Mouse (Mus musculus): Measurements from ENCODE around the gene Tmem37. TPM values are rescaled to one million over a fixed set of nuclear protein-coding genes. Genes with fewer than 3 reads are reported as not detected.
A peak's percentile ranks its signal among the peaks of the same experiment; 100 is the strongest.

Tmem37 gene
- polyA plus RNA-seq, 1 experiment from 2014 or later: 7.3 TPM

- no peaks in the 10 kb centered on the region for H3K9me3 ChIP-seq (replicated peaks)
- no peaks in the 10 kb centered on the region for H3K27me3 ChIP-seq
- no peak for ATAC-seq (replicated peaks; ENCODE audit: insufficient number of reproducible peaks, insufficient read depth, low FRiP score, low read depth)
- no peak overlapping the region for H3K4me2 ChIP-seq
- H3K4me1 ChIP-seq (replicated peaks): no peaks in the 10 kb centered on the region
- H3K9ac ChIP-seq: no peak overlapping the region
- no peak overlapping the region for H3K4me3 ChIP-seq
- 55% methylated on average over 8 of the region's 8 CpGs for WGBS
- no peak overlapping the region for H3K27ac ChIP-seq
- H3K36me3 ChIP-seq: no peaks in the 10 kb centered on the region
Measured at GRCm38 (mm10) chr1:120090880-120091570, 17.2 kb upstream of the Tmem37 start.

GRCm38 (mm10) chr1:120089180-120089579, 15.3 kb upstream of the Tmem37 start:
- no peak for ATAC-seq (replicated peaks; ENCODE audit: insufficient number of reproducible peaks, insufficient read depth, low FRiP score, low read depth)
- Histone ChIP-seq H3K27ac (no peak overlapping the region), H3K4me3 (no peak overlapping the region), H3K4me1 (replicated peaks) (peaks cover 1% of the 10 kb centered on the region), H3K9ac (no peak overlapping the region), H3K9me3 (replicated peaks) (no peaks in the 10 kb centered on the region), H3K4me2 (no peak overlapping the region), H3K36me3 (no peaks in the 10 kb centered on the region), H3K27me3 (no peaks in the 10 kb centered on the region)
- 28% methylated on average over 5 of the region's 5 CpGs for WGBS

GRCm38 (mm10) chr1:120086644-120087043, 12.8 kb upstream of the Tmem37 start:
- no peaks in the 10 kb centered on the region for H3K27me3 ChIP-seq
- 59% methylated on average over 13 of the region's 13 CpGs for WGBS

GRCm38 (mm10) chr1:120085696-120086095, 11.8 kb upstream of the Tmem37 start:
- Histone ChIP-seq H3K27me3 (no peaks in the 10 kb centered on the region), H3K36me3 (no peaks in the 10 kb centered on the region), H3K4me2 (no peak overlapping the region), H3K4me3 (no peak overlapping the region), H3K27ac (no peak overlapping the region), H3K9me3 (replicated peaks) (no peaks in the 10 kb centered on the region), H3K4me1 (replicated peaks) (peaks cover 17% of the 10 kb centered on the region), H3K9ac (no peak overlapping the region)
- 65% methylated on average over 3 of the region's 3 CpGs for WGBS
- no peak for ATAC-seq (replicated peaks; ENCODE audit: insufficient number of reproducible peaks, insufficient read depth, low FRiP score, low read depth)

More at GRCm38 (mm10) chr1:120086644-120087043, 12.8 kb upstream of the Tmem37 start:
- Histone ChIP-seq H3K4me2 (no peak overlapping the region), H3K4me1 (replicated peaks) (peaks cover 17% of the 10 kb centered on the region), H3K4me3 (no peak overlapping the region), H3K27ac (no peak overlapping the region), H3K9ac (no peak overlapping the region), H3K36me3 (no peaks in the 10 kb centered on the region), H3K9me3 (replicated peaks) (no peaks in the 10 kb centered on the region)
- no peak for ATAC-seq (replicated peaks; ENCODE audit: insufficient number of reproducible peaks, insufficient read depth, low FRiP score, low read depth)

GRCm38 (mm10) chr1:120083921-120084517, 10.1 kb upstream of the Tmem37 start:
- H3K4me1 ChIP-seq (replicated peaks): peaks cover 17% of the 10 kb centered on the region
- no peaks in the 10 kb centered on the region for H3K9me3 ChIP-seq (replicated peaks)
- 34% methylated on average over 5 of the region's 5 CpGs for WGBS
- H3K9ac ChIP-seq: no peak overlapping the region
- no peak overlapping the region for H3K4me2 ChIP-seq
- 0 out of 2 replicates have a peak overlapping the region, but pooled peaks have one; percentile 14 for H3K27ac ChIP-seq
- 0 out of 2 replicates have a peak, but pooled peaks have one; percentile 23 for ATAC-seq (replicated peaks; ENCODE audit: insufficient number of reproducible peaks, insufficient read depth, low FRiP score, low read depth)
- H3K36me3 ChIP-seq: no peaks in the 10 kb centered on the region
- H3K4me3 ChIP-seq: no peak overlapping the region
- H3K27me3 ChIP-seq: no peaks in the 10 kb centered on the region

GRCm38 (mm10) chr1:120082957-120083585, 9.2 kb upstream of the Tmem37 start:
- H3K9me3 ChIP-seq (replicated peaks): no peaks in the 10 kb centered on the region
- no peak overlapping the region for H3K27ac ChIP-seq
- no peak overlapping the region for H3K4me3 ChIP-seq
- ATAC-seq (replicated peaks; ENCODE audit: insufficient number of reproducible peaks, insufficient read depth, low FRiP score, low read depth): peak; percentile 47; the same call in 1 of the 2 replicates
- peaks cover 17% of the 10 kb centered on the region for H3K4me1 ChIP-seq (replicated peaks)
- H3K9ac ChIP-seq: no peak overlapping the region
- H3K4me2 ChIP-seq: peak overlapping the region; percentile 45
- 12% methylated on average over 7 of the region's 7 CpGs for WGBS
- no peaks in the 10 kb centered on the region for H3K36me3 ChIP-seq
- no peaks in the 10 kb centered on the region for H3K27me3 ChIP-seq

GRCm38 (mm10) chr1:120080632-120081031, 6.8 kb upstream of the Tmem37 start:
- 89% methylated on average over 1 of the region's 1 CpGs for WGBS
- Histone ChIP-seq H3K4me1 (replicated peaks) (peaks cover 17% of the 10 kb centered on the region), H3K4me3 (no peak overlapping the region), H3K4me2 (no peak overlapping the region), H3K27me3 (no peaks in the 10 kb centered on the region), H3K9ac (no peak overlapping the region), H3K27ac (no peak overlapping the region), H3K9me3 (replicated peaks) (no peaks in the 10 kb centered on the region), H3K36me3 (no peaks in the 10 kb centered on the region)
- no peak for ATAC-seq (replicated peaks; ENCODE audit: insufficient number of reproducible peaks, insufficient read depth, low FRiP score, low read depth)

- H3K9ac ChIP-seq: no peak overlapping the region
- no peak overlapping the region for H3K4me2 ChIP-seq
- H3K27me3 ChIP-seq: no peaks in the 10 kb centered on the region
- H3K4me3 ChIP-seq: no peak overlapping the region
- no peak for ATAC-seq (replicated peaks; ENCODE audit: insufficient number of reproducible peaks, insufficient read depth, low FRiP score, low read depth)
- H3K9me3 ChIP-seq (replicated peaks): no peaks in the 10 kb centered on the region
- WGBS: 34% methylated on average over 9 of the region's 9 CpGs
- H3K27ac ChIP-seq: no peak overlapping the region
- H3K4me1 ChIP-seq (replicated peaks): peaks cover 24% of the 10 kb centered on the region
- no peaks in the 10 kb centered on the region for H3K36me3 ChIP-seq
Measured at GRCm38 (mm10) chr1:120077746-120078410, 4.0 kb upstream of the Tmem37 start.

- no peak for ATAC-seq (replicated peaks; ENCODE audit: insufficient number of reproducible peaks, insufficient read depth, low FRiP score, low read depth)
- H3K4me2 ChIP-seq: no peak overlapping the region
- H3K4me3 ChIP-seq: no peak overlapping the region
- H3K27me3 ChIP-seq: no peaks in the 10 kb centered on the region
- H3K9ac ChIP-seq: no peak overlapping the region
- 65% methylated on average over 5 of the region's 5 CpGs for WGBS
- H3K36me3 ChIP-seq: no peaks in the 10 kb centered on the region
- H3K27ac ChIP-seq: no peak overlapping the region
- H3K4me1 ChIP-seq (replicated peaks): peaks cover 25% of the 10 kb centered on the region
- H3K9me3 ChIP-seq (replicated peaks): no peaks in the 10 kb centered on the region
Measured at GRCm38 (mm10) chr1:120075507-120075906, 1.6 kb upstream of the Tmem37 start.

- no peak for ATAC-seq (replicated peaks; ENCODE audit: insufficient number of reproducible peaks, insufficient read depth, low FRiP score, low read depth)
- H3K4me3 ChIP-seq: no peak overlapping the region
- no peak overlapping the region for H3K4me2 ChIP-seq
- no peaks in the 10 kb centered on the region for H3K36me3 ChIP-seq
- 67% methylated on average over 4 of the region's 4 CpGs for WGBS
- H3K4me1 ChIP-seq (replicated peaks): peaks cover 25% of the 10 kb centered on the region
- no peaks in the 10 kb centered on the region for H3K27me3 ChIP-seq
- H3K9me3 ChIP-seq (replicated peaks): no peaks in the 10 kb centered on the region
- H3K9ac ChIP-seq: no peak overlapping the region
- H3K27ac ChIP-seq: 0 out of 2 replicates have a peak overlapping the region, but pooled peaks have one; percentile 22
Measured at GRCm38 (mm10) chr1:120074931-120075330, 1.1 kb upstream of the Tmem37 start.

GRCm38 (mm10) chr1:120074307-120074702, 431 bp upstream of the Tmem37 start:
- no peak for ATAC-seq (replicated peaks; ENCODE audit: insufficient number of reproducible peaks, insufficient read depth, low FRiP score, low read depth)
- Histone ChIP-seq H3K36me3 (no peaks in the 10 kb centered on the region), H3K4me1 (replicated peaks) (peaks cover 25% of the 10 kb centered on the region), H3K27ac (peak overlapping the region; percentile 21; the same call in 1 of the 2 replicates), H3K4me3 (peak overlapping the region; percentile 52), H3K9ac (no peak overlapping the region), H3K4me2 (peak overlapping the region; percentile 93), H3K9me3 (replicated peaks) (no peaks in the 10 kb centered on the region), H3K27me3 (no peaks in the 10 kb centered on the region)
- WGBS: 44% methylated on average over 4 of the region's 4 CpGs

Data from heart, embryonic 15.5 days (tissue).